Mouse (Mus musculus) embryonic fibroblast, embryonic 13.5 days (primary cell): ENCODE results near the gene Ralgps2. TPM values are rescaled to one million over a fixed set of nuclear protein-coding genes. Genes with fewer than 3 reads are reported as not detected.
A peak's percentile ranks its signal among the peaks of the same experiment; 100 is the strongest.

Experiments used
- H3K27ac ChIP-seq: 2 replicates; pipeline ENCODE4 v1.5.1; 2012; ENCODE audit warnings: low read length, control low read depth, inconsistent platforms; ENCODE audit not compliant: insufficient read depth
- H3K4me1 ChIP-seq: 2 replicates; pipeline ENCODE4 v1.6.1; 2011; ENCODE audit warnings: low read length; ENCODE audit not compliant: control insufficient read depth, insufficient read depth
- H3K4me3 ChIP-seq: 2 replicates; pipeline ENCODE4 v1.5.1; 2011; ENCODE audit warnings: mild to moderate bottlenecking, control low read depth, low read length; ENCODE audit not compliant: insufficient read depth
- CTCF ChIP-seq: IDR thresholded peaks from 2 replicates; pipeline ENCODE4 v1.5.1; 2011; ENCODE audit warnings: mild to moderate bottlenecking, control low read depth, low read length, moderate library complexity, borderline replicate concordance; ENCODE audit not compliant: insufficient read depth
- POLR2A ChIP-seq: IDR thresholded peaks from 2 replicates; pipeline ENCODE4 v1.6.1; 2011; ENCODE audit warnings: low read depth, mild to moderate bottlenecking, control low read depth, low read length, moderate library complexity
- polyA plus RNA-seq: library from polyadenylated mRNA; stranded (reverse); fragments of >200 nt; gene quantifications from 2 replicates; pipeline ENCODE4 v1.2.4, GENCODE M21; 2011; ENCODE audit warnings: low read depth; ENCODE audit not compliant: missing spikeins, insufficient read length

Ralgps2 gene
- polyA plus RNA-seq, 1 experiment, result 10.7 TPM

DNA sequence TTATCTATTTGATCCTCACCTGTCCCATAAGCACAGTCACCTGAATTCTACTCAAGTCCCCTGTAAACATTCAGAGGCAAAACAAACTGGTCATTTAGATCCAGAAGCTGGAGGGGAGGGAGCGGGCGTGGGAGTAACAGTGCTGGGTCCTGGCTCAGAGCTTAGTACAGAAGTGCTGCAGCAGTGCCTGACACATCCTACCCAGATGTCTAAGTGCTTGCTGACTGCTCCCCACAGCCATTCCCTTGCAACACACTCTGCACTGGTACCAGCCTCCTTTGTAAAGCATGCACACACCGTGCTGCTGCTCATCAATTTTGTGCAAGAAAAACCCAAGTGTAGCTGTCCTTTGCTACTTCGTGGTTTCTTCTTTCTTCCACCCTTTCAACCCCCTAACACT is 92.3 kb downstream of the Ralgps2 start:
- no peak for TF ChIP-seq POLR2A
- no peak for TF ChIP-seq CTCF

DNA sequence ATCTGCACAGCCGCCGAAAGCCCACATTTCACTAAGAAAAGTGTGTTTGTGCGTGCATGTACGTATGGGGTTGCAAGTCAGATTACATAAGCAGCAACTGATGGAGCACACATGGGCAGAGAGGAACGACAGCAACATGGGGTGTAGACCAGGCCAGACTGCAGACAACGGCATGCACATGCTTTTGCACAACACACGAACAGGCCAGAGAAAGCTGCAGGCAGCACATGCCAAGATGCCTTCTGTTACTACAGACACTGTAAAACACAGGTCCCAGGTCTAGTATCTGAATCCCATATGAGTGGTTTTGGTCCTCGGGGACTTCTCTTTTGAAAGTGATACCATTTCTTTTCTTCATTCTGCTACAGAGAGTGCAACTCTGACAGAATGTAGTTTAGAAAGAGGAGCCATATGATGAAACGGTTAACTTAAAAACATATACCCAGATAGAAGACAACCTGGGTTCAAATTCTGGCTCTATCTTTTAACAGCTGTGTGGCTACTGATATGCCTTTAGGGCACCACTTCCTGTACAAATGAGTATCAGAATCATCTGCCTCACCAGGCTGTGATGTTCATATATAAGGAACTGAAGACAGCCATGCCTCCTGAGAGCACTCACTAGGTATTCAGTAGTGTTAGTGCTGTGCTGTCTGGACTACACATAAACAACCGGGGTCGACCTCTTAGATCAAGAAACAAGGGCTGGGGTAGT is 97.6 kb downstream of the Ralgps2 start:
- Histone ChIP-seq H3K4me3 (no peak overlapping the region), H3K4me1 (no peaks in the 10 kb centered on the region), H3K27ac (no peak overlapping the region)
- TF ChIP-seq POLR2A (no peak), CTCF (no peak)

More for the DNA sequence above, 92.3 kb downstream of the Ralgps2 start:
- Histone ChIP-seq H3K27ac (no peak overlapping the region), H3K4me1 (no peaks in the 10 kb centered on the region), H3K4me3 (no peak overlapping the region)

GRCm38 (mm10) chr1:156838695-156839094 is 100.7 kb downstream of the Ralgps2 start:
- TF ChIP-seq POLR2A (peak; percentile 49), CTCF (no peak)
- H3K4me1 ChIP-seq, result no peaks in the 10 kb centered on the region
- peak overlapping the region; percentile 26; the same call in 1 of the 2 replicates for H3K4me3 ChIP-seq
- no peak overlapping the region for H3K27ac ChIP-seq

DNA sequence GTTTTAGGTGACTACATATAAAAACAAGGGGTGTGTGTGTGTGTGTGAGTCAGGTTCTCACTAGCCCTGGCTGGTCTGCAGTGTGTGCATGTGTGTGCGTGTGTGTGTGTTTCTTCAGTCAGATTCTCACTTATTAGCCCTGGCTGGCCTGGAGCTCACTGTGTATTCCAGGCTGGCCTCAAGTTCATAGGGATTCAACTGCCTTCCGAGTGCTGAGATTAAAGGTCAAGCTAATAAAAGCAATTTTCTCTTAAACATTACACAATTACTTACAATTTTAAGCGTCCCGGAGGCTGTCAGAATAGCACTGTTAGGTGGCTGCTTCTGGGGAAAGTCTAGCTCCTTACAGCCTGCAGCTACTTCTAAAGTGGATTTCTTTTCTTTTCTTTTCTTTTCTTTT is 101.2 kb downstream of the Ralgps2 start, which contains the start of gene Angptl1:
Gene Angptl1 (plus strand): TSS at position 386 of the 400 bp plus-strand sequence.
- no peak for TF ChIP-seq CTCF
- Histone ChIP-seq H3K4me3 (peak within 1 kb of the TSS; percentile 26; the same call in 1 of the 2 replicates), H3K4me1 (no peaks in the 10 kb centered on the region), H3K27ac (no peak within 1 kb of the TSS)

- H3K4me3 ChIP-seq, result no peak overlapping the region
- no peaks in the 10 kb centered on the region for H3K4me1 ChIP-seq
- no peak overlapping the region for H3K27ac ChIP-seq
- TF ChIP-seq CTCF, result no peak
- no peak for TF ChIP-seq POLR2A
Observed at GRCm38 (mm10) chr1:156819236-156819635, 120.2 kb downstream of the Ralgps2 start.

GRCm38 (mm10) chr1:156813485-156813884 is 125.9 kb downstream of the Ralgps2 start:
- TF ChIP-seq CTCF (no peak), POLR2A (no peak)
- H3K4me3 ChIP-seq, result no peak overlapping the region
- H3K27ac ChIP-seq, result no peak overlapping the region
- H3K4me1 ChIP-seq, result no peaks in the 10 kb centered on the region

- Histone ChIP-seq H3K4me3 (no peak overlapping the region), H3K4me1 (no peaks in the 10 kb centered on the region), H3K27ac (no peak overlapping the region)
- TF ChIP-seq POLR2A (no peak), CTCF (no peak)
Observed at GRCm38 (mm10) chr1:156812716-156813115, 126.7 kb downstream of the Ralgps2 start.

DNA sequence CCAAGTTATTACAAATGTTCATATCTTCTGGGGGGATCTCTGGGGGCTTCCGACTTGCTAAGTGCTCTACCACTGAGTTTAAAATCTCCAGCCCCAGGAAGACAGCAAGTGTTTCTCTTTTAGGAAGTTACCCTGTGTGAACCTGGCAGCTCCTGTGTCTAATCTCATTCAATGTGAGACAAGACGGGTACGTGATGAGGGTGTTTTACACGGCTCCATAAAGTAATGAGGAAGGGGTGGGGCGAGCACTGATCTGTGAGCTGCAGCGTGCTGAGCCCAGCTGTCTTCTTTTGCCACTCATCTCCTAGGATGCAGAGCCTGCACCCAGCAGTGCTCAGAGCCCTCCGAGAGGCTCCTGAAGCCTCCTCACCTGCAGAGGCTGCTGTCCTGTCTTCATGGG is 127.5 kb downstream of the Ralgps2 start:
- no peak for TF ChIP-seq CTCF
- Histone ChIP-seq H3K27ac (no peak overlapping the region), H3K4me1 (no peaks in the 10 kb centered on the region), H3K4me3 (no peak overlapping the region)

DNA sequence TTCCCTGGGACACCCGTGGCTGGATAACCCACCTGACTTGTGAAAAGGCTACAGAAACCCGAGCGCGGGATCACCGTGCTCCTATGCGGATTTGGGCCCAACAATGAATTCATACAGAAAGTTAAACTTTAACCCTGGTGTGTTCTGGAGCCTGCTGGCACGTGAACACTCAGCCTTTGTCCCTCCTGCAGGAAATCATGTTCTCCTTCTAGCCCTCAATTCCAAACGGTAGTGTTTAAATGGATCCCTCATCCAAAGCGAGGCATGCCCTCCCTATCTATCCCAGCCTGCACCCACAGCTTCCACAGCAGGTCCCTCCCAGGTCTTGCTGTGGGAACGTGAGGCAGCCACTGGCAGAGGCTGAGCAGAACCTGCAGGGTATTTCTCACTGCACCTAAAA is 131.1 kb downstream of the Ralgps2 start:
- Histone ChIP-seq H3K4me3 (no peak overlapping the region), H3K4me1 (no peaks in the 10 kb centered on the region), H3K27ac (no peak overlapping the region)
- TF ChIP-seq POLR2A (no peak), CTCF (no peak)

- TF ChIP-seq POLR2A (no peak), CTCF (no peak)
- H3K27ac ChIP-seq, result no peak overlapping the region
- H3K4me1 ChIP-seq, result no peaks in the 10 kb centered on the region
- H3K4me3 ChIP-seq, result no peak overlapping the region
Observed at GRCm38 (mm10) chr1:156801276-156801675, 138.2 kb downstream of the Ralgps2 start.
